Mouse (Mus musculus) CD4-positive, CD25-positive, alpha-beta regulatory T cell, adult 2 months (primary cell): ENCODE measurements around the gene Tfe3.
"Not testable (repeated sequence)": the region's sequence is repeated elsewhere in the genome, so short reads cannot be mapped to it uniquely, and the experiment has no call there.

ENCODE experiments used
- DNase-seq: peaks from one replicate; pipeline ENCODE4 v3.0.0-alpha.2; 2012; ENCODE audit warnings: low read depth, low spot score

Gene Tfe3

DNA sequence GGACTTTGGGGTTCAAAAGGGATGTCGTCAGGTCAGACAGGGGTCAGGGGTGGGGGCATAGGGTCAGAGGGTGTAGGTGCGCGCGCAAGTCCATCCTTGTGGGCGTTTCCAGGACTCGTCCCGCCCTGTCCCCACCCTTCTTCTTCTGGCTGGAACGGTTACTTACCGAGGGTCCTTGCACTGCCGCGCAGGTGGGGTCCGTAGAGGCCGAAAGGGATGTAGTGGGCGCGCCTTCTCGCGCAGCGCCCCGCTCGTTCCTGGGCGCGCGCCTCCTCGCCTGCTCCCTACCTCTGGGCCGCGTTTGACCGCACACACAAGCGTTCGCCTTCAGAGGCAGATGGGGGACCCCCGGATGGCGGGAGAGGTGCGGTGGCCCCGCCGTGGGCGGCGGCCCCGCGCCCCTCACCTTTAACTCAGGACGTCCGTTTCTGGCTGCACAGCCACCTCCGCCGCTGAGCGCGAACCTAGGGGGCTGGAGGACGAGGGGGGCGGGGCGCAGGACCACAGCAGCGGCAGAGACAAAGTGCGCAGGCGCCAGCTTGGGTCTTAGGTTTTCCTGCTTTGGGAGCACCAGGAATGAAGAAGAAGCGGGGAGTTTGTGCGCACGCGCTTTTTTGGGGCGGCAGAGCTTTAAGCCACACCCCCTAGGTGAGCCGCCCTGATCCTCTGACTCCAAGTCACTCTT lies 11.8 kb upstream of the Tfe3 start, which contains the start of gene Ccdc120:
Ccdc120 (minus strand) TSS at position 474 of the 685 bp plus-strand sequence.
- peak; percentile 24 for DNase-seq

DNA sequence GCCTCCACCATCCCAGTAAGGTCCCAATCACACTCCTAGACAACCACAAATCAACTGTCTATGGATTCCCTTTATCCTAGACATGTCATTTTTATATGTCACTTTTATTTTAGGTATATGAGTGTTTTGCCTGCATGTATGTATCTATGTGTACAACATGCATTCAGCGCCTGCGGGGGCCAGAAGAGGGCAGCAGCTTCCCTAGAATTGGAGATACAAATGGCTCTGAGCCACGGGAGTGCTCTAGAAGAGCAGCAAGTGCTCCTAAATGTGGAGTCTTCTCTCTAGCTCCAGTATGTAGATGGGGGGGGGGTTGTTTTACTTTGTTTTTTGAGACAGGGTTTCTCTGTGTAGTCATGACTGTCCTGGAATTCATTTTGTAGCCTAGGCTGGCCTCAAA lies 8.7 kb upstream of the Tfe3 start:
- DNase-seq, result peak; percentile 22

DNA sequence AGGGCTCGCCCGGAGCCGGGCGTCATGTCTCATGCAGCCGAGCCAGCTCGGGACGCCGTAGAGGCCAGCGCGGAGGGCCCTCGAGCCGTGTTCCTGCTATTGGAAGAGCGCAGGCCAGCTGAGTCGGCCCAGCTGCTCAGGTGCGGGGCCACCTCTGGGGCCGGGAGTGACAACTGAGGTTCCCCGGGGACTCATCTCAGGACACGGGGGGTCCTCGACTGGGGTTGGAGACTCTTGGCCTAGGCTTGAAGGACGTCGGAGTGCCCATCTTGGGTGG lies 499 bp downstream of the Tfe3 start:
- no peak for DNase-seq

DNA sequence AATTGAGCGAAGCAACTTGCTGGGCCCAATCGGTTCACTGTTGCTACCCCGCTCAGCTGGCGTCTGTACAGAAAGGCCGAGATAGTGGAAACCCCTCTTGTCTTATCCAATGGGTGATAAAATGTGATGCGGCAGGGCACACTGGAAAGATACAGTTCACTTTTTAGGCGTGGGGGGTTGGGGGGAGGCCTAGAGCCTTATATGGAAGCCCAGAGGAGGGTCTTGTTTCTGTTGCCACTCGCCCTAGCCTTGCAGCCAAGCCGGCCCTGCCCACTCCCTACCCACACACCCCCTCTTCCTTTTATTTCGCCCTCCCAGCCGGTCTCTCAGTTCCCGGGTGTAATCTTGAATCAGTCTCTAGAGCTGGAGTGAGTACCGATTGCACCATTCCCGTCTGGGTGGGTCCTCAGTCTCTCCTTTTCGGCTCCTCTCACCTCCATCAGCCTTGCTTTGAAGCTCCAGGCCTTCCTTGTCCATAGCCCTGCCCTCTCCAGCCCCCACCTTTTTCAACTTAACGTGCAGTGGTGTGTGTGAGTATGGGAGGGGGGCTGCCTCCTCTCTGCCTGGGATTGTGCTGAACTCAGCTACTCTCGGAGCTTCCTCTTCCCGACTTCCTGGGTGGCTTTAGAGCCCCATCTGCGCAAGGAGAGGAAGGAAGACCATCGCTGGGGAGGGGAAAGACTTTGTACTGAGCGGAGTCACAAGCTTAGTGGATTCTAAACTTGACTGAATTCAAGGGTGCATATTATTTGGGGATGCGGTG lies 1.5 kb downstream of the Tfe3 start:
- DNase-seq, result peak; percentile 37

DNA sequence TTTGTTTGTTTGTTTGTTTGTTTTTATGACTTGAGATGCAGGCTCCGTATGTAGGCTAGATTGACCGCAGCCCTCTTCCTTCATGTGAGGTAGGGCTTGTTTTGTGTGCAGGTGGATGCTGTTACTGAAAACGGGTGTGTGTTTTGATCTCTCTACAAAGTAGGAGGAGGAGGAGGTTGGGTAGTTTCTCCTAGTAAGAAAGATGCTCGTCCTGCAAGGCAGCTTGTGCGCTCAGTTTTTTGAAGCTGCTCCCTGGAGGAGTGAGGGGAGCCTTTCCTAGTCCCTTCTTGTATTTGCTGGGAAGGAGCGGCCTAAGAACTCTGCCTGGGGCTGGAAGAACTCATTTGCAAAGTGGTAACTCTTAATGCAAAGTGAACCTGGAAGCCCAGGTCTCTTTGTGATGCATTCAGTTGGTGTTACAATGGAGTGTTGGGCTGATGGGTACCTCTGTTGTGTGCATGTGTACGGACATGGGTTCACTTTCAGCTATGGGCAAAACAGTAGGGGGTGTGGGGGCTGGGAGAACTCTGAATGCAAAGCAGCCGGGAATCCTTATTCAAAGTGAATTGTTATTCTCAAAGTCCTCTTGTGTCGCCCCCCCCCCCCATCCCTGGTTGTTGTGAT lies 2.4 kb downstream of the Tfe3 start:
- no peak for DNase-seq

DNA sequence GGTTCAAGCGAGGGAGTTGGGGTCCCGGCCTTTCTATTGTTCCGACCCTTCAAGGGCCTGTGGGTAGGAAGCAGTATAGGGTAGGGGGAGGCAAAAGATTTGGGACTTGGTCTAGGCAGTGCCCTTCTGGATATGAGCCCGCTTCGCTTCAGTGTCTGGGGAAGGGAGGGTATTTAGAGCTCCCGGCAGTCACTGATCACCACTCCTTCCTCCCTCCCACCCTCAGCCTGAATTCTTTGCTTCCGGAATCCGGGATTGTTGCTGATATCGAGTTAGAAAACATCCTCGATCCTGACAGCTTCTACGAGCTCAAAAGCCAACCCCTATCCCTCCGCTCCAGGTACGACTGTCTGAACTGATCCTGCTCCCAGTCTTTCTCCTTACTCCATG lies 2.9 kb downstream of the Tfe3 start:
- no peak for DNase-seq

DNA sequence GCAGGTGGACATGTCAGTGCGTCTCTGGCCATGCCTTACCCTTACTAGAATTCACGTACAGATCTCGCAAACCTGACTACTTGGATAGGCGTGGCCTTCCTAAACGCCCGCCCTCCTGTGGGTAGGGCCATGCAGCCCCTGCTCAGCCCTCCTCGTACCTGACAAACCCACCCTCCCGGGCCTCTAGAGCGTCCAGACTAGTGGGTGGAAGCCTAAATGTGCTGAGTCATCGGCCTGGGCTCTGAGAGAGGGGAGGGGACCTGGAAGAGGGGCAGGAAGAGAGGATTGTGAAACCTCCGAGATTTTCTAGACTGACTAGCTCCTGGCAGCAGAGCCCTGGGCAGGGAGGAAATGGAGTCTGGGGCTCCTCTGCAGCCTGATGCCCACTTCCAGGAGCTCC lies 3.4 kb downstream of the Tfe3 start:
- no peak for DNase-seq

DNA sequence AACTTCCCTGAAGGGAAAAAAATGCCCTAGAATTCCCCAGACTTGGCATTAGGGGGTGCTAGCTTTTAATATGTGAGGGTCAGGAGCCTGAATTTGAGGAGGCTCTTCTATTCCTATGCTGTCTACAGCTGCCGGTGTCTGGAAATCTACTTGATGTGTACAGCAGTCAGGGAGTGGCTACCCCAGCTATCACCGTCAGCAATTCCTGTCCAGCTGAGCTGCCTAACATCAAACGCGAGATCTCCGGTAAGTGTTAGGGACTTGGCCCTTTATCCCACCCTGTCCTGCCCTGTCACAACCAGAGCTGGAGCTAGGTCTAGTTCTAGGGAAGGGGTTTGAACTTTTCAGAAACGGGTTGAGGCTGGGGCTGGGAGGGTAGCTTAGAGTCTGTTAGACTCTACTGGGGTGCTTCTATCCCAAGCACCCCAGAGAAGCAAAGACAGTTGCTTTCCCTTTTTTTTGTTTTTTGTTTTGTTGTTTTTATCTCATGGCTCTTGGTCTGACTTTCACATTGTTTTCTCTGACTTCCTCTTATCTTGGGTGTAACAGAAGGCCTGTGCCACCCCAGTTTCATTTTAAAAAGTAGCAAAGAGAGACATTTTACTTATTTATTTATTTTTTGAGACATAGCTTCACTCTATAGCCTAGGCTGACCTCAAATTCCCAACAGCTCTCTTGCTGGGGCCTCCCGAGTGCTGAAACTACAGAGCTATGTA lies 7.1 kb downstream of the Tfe3 start:
- no peak for DNase-seq

DNA sequence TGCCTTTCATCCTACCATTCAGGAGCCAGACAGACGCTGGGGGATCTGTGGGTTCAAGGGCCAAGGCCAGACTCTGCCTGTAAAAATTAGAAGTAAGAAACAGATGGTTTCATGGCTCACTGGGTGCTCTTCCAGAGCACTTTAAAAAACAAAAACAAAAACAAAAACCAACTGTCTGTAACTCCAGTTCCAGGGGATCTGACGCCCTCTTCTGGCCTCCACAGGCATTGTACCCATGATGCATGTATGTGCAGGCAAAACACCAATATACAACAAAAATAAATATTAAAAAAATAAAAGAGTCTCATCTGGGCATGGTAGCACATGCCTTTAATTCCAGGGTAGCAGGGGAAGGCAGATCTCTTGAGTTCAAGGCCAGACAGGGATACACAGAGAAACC lies 10.4 kb downstream of the Tfe3 start:
- peak; percentile 36 for DNase-seq

DNA sequence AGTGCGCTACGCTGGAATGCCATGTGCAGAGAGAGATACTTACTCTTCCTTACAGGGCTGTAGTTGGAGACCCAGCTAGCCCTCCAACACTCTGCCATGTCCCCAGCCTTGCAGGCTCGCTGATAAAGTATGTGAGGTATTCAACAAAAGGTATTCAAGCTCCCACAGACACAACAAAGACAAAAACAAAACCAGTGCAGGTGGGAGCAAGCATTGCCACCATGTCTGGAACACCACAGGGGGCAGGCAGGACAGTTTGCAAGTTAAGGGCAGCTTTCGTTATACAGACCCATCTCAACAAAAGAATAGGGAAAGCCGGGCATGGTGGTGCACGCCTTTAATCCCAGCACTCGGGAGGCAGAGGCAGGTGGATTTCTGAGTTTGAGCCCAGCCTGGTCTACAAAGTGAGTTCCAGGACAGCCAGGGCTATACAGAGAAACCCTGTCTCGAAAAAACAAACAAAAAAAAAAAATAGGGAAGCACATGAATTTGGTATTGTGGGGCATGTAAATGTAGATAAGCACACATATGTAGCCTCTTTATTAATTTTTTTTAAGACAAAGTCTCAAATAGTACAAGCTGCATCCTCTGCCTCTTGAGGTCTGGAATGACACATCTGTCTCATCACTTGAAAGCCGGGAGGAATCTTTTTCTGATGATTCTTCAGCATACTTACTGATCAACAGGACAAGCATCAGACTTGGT lies 13.3 kb downstream of the Tfe3 start:
- no peak for DNase-seq

DNA sequence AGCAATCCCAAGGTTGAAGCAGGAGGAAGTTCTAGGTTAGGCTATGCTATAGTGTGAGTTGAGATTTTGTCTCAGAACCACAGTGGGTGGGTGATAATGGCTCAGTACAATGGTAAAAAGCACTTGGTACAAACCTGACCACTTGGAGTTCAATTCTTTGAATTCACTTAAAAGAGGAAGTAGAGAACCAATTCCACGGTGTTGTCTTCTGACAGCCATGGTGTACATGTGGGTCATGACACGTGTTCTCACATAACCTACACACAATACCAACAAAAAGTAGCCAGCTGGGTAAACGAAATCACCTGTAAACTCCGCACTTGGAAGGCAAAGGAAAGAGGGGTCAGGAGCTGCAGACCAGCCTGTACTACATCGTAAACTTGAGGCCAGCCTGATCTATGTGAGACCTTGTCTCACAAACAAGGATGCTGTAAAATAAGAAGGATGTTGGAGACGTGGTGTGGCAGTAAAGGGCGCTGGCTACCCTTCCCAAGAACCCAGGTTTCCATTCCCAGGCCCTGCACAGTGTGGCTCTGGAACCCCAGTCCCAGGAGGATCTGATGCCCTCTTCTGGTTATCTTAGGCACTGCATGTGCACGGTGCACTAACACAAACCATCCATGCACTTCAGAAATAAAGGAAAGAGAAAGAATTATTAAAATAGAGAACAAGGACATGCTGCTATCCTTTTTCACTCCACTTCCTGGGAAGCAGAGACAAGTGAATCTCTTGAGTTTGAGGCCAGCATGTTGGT lies 14.1 kb downstream of the Tfe3 start:
- DNase-seq, result peak; percentile 70

DNA sequence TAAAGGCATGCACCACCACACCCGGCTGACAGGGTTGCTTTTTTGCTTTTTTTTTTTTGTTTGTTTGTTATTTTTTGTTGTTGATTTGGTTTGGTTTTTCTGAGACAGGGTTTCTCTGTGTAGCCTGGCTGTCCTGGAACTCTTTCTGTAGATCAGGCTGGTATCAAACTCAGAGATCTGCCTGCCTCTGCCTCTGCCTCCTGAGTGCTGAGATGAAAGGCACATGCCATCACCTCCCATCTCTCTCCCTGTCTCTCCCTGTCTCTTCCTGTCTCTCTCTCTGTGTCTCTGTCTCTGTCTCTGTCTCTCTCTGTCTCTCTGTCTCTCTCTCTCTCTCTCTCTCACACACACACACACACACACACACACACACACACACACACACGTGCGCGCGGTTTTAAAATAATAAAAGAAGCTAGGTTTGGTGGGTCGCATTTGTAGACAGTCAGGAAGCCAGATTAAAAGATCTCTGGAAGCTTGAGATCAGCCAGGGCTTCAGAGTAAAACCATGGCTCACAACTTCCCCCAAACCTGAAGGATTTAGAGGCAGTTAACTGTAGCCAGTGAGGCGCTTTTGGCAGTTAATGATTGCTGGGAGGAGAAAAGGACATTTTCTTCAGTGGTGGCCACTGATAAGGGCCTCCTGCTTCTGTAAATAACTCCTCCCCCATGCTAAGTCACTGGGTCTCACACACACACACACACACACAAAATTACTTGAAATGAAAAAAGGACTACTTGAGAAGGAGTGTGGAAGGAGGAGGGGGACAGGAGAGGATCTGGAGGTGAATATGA lies 16.3 kb downstream of the Tfe3 start:
- no peak for DNase-seq

DNA sequence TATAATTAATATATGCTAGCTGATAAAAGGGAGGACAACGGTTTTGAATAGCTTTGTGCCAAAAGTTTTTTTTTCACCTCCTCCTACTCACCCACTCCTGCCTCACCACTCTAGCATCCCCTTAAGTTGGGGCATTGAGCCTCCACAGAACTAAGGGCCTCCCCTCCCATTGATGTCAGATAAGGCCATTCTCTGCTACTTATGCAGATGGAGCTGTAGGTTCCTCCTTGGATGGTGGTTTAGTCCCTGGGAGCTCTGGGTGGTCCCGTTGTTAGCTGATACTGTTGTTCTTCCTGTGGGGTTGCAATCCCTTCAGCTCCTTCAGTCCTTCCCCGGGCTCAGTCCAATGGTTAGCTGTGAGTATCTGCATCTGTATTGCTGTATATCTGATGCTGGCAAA lies 16.9 kb downstream of the Tfe3 start:
- no peak for DNase-seq

DNA sequence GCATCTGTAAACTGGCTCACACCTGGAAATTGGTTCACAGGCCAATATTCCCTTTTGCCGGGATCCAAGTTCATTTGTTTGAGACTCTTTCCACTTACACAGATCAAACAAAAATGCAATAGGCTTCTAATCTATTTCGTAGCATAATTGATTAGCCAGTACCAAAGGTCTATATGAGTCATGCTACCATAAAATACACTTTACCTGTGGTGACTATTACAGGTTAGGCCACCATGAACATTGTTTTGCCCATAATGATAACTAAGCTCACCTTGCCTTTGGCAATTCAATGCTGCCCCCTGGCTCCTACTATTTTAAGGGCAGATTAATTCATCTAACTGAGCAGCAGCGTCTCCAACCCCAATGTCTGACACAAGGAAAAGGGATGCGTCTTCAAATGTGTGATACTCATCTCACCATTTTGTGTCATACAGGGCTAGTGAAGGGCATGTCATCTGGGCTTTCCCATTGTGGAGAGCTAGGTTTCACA lies 20.3 kb downstream of the Tfe3 start:
- no peak for DNase-seq

DNA sequence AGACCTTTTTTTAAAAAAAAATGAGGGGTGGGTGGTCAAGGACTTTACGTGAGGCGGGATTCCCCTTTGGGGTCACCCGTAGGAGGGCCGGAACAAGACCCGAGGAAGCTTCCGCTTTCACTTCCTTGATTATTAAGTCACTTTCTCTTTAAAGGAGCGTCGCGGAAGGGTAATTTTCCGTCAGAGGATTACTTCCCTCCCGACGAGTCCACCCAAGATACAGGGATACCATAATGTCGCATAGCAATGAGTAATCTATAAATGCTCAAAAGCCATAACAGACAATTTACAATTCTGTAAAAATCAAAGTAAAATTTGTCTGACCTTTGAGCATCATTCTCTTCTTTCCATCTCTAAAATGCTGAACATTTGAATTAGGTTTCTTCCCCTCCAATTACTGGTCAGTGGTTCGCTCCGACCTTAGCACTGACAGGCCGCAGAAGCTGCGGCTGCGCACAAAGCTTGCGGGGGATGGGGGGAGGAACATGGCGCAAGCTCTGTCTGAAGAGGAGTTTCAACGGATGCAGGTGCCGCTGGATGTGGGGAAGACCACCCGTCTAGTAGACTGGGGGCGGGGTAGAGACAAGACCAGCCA lies 27.3 kb downstream of the Tfe3 start, which contains the start of gene Gripap1:
Gripap1 (plus strand) TSS at position 224 of the 595 bp plus-strand sequence.
- DNase-seq, result peak; percentile 90

DNA sequence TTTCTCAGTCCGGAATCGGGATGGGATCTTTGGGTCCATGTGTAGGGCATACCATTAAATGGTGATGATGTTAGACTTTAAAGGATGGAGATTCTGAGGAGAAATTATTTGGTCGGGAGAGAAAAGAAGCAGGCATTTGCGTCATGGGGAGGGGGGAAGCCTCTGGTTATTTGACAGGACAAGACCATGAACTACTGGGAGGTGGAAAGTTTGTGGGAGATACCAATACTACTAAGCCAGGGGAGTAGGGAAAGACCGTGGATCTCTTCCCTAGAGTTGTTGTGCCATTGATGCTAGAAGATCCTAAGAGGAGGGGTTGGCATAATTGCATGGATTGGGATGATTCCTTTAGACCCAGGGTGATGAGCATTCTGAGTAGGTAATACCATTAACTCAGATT lies 27.9 kb downstream of the Tfe3 start:
- DNase-seq, result peak; percentile 5

DNA sequence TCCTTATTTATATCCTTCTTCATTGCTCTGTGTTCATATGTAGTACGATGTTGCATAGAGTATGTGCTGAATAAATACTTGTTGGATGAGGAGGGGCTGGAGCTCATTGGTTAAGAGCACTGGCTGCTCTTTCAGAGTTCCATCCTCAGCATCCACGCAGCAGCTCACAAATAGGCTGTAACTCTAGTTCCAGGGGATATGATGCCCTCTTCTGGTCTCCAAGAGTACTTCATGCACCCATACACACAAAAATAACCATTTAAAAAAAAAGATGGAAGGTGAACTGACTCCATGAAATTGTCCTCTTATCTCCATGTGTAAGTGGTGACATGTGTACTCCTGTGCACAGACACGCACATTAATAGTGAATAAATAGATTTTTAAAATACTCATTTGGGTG lies 31.0 kb downstream of the Tfe3 start:
- DNase-seq, result peak; percentile 51

DNA sequence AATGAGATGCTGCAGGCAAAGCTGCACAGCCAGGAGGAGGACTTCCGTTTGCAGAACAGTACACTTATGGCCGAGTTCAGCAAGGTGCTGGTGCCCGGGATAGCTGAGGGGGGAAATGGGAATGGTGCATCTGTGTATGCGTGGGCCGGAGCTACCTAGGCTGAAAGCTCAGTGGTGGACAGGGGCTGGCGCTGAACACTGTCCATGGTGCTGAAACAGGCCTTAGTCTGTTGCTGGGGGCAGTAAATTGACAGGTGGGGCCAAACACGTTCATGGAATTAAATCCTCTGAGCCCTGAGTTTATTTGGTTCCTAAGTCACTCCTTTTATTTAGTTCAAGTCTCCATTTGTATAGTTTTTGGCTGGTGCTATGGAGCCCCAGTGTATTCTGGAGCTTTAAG lies 32.7 kb downstream of the Tfe3 start:
- peak; percentile 40 for DNase-seq

DNA sequence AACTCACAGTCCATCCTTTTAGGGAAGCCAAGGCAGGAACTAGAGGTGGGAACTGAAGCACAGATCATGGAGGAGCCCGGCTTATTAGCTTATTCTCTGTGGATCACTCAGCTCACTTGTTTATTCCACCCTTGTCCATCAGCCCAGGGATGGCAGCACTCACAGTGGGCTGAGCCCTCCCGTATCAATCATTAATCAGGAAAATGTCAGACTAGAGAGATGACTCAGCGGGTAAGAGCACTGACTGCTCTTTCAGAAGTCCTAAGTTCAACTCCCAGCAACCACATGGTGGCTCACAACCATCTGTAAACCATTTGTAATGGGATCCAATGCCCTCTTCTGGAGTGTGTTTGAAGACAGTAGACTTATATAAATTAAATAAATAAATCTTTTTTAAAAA lies 35.0 kb downstream of the Tfe3 start:
- DNase-seq, result no peak

DNA sequence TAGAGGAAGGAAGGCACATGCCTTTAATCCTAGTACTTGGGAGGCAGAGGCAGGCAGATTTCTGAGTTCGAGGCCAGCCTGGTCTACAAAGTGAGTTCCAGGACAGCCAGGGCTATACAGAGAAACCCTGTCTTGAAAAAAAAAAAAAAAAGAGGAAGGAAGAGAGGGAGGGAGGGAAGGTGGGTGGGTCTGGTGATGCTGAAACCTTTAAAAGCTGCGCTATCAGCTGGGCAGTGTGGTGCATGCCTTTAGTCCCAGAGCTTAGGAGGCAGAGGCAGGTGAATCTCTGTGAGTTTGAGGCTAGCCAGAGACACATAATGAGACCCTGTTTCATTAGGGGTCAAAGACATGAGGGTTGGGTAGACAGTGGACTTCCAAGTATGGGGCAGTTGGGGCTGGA lies 39.8 kb downstream of the Tfe3 start:
- DNase-seq, result not testable (repeated sequence)
